Mouse (Mus musculus) testis, adult 2 months (tissue): ENCODE measurements around the gene Fbxo31.

Experiments
- CTCF ChIP-seq: fragments of 200-500 bp; IDR thresholded peaks from 2 replicates; pipeline ENCODE4 v1.5.1; 2012; ENCODE audit warnings: low read depth, mild to moderate bottlenecking, inconsistent platforms, low read length, moderate library complexity; ENCODE audit not compliant: control insufficient read depth, insufficient read depth, insufficient replicate concordance
- POLR2A ChIP-seq: fragments of 200-500 bp; IDR thresholded peaks from 2 replicates; pipeline ENCODE4 v1.6.1; 2012; ENCODE audit warnings: low read depth, mild to moderate bottlenecking, inconsistent platforms, low read length, moderate library complexity; ENCODE audit not compliant: control insufficient read depth

DNA sequence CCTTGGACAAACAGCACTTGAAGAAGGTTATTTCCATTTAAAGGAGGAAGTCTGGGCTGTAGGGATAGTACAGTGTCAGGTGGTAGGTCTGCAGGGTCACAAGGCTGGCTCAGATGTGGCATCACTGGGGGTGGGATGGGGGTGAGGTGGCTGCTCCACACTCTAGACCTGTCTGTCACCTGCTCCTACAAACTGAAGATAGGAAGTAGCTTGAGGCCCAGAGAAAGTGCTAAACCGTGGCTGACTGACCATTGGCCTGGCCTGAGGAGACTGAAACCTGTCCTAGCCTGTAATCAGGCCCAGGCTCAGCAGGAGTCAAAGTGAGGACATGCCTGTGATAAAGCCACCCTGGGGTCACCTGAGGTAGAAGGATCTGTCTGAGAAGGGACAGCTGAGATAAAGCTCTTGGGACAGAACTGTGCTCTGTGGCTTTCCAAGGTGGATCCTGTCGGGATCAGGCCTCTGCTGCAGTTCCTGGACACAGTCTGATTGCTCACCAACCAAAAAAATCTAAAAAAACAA lies 10.7 kb upstream of the Fbxo31 start:
- no peak for TF ChIP-seq CTCF
- TF ChIP-seq POLR2A: no peak
